Mouse (Mus musculus): Measurements from ENCODE around the gene Gria1. TPM values are rescaled to one million over a fixed set of nuclear protein-coding genes. Genes with fewer than 3 reads are reported as not detected.

The Gria1 gene
- polyA plus RNA-seq, 1 experiment = not detected

DNA sequence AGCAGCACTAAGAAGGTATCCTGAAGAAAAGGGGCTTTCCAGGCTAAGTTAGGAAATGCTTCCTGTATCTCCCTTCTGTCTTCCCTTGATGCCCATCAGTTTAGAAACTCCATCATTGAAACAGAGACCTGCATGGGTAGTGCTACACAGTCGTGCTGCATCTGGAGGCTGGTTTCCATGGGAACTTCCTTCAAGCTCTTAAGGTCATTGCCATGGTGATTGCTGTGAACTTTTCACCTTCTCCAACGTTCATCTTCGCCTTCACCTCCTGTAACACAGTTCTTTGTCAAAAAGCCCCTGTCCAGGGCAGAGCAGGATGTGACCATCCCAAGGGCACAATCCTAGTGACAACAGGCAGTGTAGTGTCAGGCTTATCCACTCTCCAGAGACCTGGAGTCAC lies 228.6 kb downstream of the Gria1 start:
- TF ChIP-seq CTCF (IDR thresholded peaks at IDR 0.05; ENCODE audit: control insufficient read depth, insufficient read depth, low read length) = no peak
- TF ChIP-seq POLR2A (IDR thresholded peaks at IDR 0.05; ENCODE audit: borderline replicate concordance, control insufficient read depth, low read depth, low read length) = no peak
- Histone ChIP-seq H3K4me3 (replicated peaks; ENCODE audit: control insufficient read depth, low read depth, low read length) (no peak overlapping the region), H3K4me1 (ENCODE audit: control insufficient read depth, insufficient read depth, low read length) (no peaks in the 10 kb centered on the region), H3K27ac (ENCODE audit: control insufficient read depth, insufficient read depth, low read depth, low read length, poor library complexity) (no peak overlapping the region)
- 41% methylated on average over 3 of the region's 3 CpGs for WGBS

DNA sequence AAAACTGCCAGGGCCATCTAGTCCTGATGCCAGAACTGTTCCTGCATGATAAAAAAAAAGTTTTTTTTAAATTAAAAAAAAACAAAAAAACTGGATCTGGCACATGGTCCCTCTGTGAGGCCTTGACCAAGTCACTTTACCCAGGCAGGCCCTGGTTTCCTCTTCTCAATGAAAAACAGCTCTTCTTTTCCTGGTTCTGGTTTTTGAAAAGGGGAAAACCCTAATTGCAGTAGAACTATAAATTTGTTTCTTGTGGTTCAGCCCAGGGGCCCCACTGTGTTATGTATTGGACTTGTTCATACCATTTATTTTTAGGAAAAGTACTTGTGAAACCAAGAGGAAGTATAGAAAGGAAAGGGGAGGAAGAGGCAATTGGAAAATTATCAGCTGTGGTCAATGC lies 232.6 kb downstream of the Gria1 start:
- Histone ChIP-seq H3K27ac (ENCODE audit: control insufficient read depth, insufficient read depth, low read depth, low read length, poor library complexity) (no peak overlapping the region), H3K4me3 (replicated peaks; ENCODE audit: control insufficient read depth, low read depth, low read length) (no peak overlapping the region), H3K4me1 (ENCODE audit: control insufficient read depth, insufficient read depth, low read length) (no peaks in the 10 kb centered on the region)
- TF ChIP-seq POLR2A (IDR thresholded peaks at IDR 0.05; ENCODE audit: borderline replicate concordance, control insufficient read depth, low read depth, low read length) (no peak), CTCF (IDR thresholded peaks at IDR 0.05; ENCODE audit: control insufficient read depth, insufficient read depth, low read length) (no peak)

DNA sequence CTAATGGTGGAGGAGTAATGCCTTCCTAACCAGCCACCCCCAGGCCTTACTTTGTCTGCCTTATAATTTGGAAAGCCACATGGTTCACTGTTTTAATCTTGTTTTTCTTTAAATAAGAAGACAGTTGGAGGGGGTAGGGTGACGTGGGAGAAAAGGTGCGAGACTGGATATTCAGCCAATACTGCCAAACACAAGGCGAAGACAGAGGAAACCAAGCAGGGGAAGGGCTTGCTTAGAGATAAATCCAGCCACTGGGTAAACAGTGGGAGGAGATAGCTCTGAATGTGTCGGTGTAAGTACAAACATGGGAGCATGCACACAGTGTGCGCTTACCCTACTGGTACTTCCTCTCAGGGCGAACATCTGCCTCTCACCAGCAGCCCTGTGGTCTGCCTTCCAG lies 233.4 kb downstream of the Gria1 start:
- TF ChIP-seq CTCF (IDR thresholded peaks at IDR 0.05; ENCODE audit: control insufficient read depth, insufficient read depth, low read length) (no peak), POLR2A (IDR thresholded peaks at IDR 0.05; ENCODE audit: borderline replicate concordance, control insufficient read depth, low read depth, low read length) (no peak)
- 69% methylated on average over 6 of the region's 6 CpGs for WGBS
- Histone ChIP-seq H3K4me3 (replicated peaks; ENCODE audit: control insufficient read depth, low read depth, low read length) (no peak overlapping the region), H3K27ac (ENCODE audit: control insufficient read depth, insufficient read depth, low read depth, low read length, poor library complexity) (no peak overlapping the region), H3K4me1 (ENCODE audit: control insufficient read depth, insufficient read depth, low read length) (no peaks in the 10 kb centered on the region)

DNA sequence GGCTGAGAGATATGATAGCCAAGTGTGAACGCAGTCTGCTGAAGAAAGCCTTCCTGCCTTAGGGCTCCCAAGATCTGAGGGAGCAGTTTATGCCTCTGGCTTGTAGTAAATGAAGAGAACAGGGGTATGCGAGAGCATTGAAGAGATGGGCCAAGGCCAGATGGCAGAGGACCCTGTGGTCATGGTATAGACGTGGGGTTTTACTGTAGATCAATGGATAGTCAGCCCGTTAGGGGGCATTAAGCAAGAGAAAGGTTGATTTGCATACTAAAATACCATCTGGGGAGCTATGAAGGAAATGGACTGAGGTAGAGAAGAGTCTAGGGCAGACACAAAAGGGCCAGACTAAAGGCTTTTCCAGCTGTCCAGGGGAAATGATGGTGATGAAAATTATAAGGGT lies 237.7 kb downstream of the Gria1 start:
- Histone ChIP-seq H3K27ac (ENCODE audit: control insufficient read depth, insufficient read depth, low read depth, low read length, poor library complexity) (no peak overlapping the region), H3K4me3 (replicated peaks; ENCODE audit: control insufficient read depth, low read depth, low read length) (no peak overlapping the region), H3K4me1 (ENCODE audit: control insufficient read depth, insufficient read depth, low read length) (no peaks in the 10 kb centered on the region)
- TF ChIP-seq CTCF (IDR thresholded peaks at IDR 0.05; ENCODE audit: control insufficient read depth, insufficient read depth, low read length) = no peak
- no peak for TF ChIP-seq POLR2A (IDR thresholded peaks at IDR 0.05; ENCODE audit: borderline replicate concordance, control insufficient read depth, low read depth, low read length)
- 67% methylated on average over 4 of the region's 4 CpGs for WGBS

DNA sequence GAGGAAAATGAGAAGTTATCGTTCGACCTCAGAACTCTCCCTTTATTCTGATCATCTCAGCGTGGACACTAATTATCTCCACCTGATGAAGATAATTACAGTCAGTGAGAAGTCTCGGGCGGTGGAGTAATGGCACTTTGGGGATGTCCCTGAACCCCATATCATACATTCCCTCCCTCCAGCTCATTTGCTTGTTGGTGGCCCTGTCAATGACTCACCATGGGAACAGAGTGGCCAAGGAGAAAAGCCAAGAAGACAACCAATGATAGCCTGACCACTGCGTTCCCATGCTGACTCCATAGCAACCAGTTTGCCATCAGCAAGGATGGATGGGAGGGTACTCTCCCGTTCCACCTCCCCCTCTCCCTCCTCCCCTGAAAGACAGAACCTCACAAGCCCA lies 238.9 kb downstream of the Gria1 start:
- Histone ChIP-seq H3K4me1 (ENCODE audit: control insufficient read depth, insufficient read depth, low read length) (no peaks in the 10 kb centered on the region), H3K4me3 (replicated peaks; ENCODE audit: control insufficient read depth, low read depth, low read length) (no peak overlapping the region), H3K27ac (ENCODE audit: control insufficient read depth, insufficient read depth, low read depth, low read length, poor library complexity) (no peak overlapping the region)
- TF ChIP-seq CTCF (IDR thresholded peaks at IDR 0.05; ENCODE audit: control insufficient read depth, insufficient read depth, low read length) (no peak), POLR2A (IDR thresholded peaks at IDR 0.05; ENCODE audit: borderline replicate concordance, control insufficient read depth, low read depth, low read length) (no peak)
- WGBS = 76% methylated on average over 7 of the region's 7 CpGs

DNA sequence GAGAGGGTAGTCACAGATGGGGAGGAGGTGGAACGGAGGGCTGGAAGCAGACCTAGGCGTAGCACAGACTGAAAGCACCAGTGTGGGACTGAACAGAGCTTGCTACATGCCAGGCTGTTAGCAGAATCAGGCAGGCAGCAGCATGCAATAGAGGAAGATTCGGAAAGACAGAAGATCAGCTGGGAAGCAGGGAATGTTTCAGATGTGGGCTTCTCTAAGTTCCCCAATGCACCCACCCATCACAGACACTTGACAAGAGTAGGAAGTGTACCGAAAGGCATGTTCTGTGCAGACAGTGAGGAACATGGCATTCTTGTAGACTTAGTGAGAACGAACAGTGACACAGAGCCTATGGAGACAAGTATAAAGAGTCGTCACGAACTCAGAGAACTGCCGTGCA lies 260.5 kb downstream of the Gria1 start:
- no peak overlapping the region for H3K4me3 ChIP-seq (replicated peaks; ENCODE audit: control insufficient read depth, low read depth, low read length)
- TF ChIP-seq POLR2A (IDR thresholded peaks at IDR 0.05; ENCODE audit: borderline replicate concordance, control insufficient read depth, low read depth, low read length) (no peak), CTCF (IDR thresholded peaks at IDR 0.05; ENCODE audit: control insufficient read depth, insufficient read depth, low read length) (no peak)
- 81% methylated on average over 8 of the region's 8 CpGs for WGBS
- no peaks in the 10 kb centered on the region for H3K4me1 ChIP-seq (ENCODE audit: control insufficient read depth, insufficient read depth, low read length)
- H3K27ac ChIP-seq (ENCODE audit: control insufficient read depth, insufficient read depth, low read depth, low read length, poor library complexity) = no peak overlapping the region

DNA sequence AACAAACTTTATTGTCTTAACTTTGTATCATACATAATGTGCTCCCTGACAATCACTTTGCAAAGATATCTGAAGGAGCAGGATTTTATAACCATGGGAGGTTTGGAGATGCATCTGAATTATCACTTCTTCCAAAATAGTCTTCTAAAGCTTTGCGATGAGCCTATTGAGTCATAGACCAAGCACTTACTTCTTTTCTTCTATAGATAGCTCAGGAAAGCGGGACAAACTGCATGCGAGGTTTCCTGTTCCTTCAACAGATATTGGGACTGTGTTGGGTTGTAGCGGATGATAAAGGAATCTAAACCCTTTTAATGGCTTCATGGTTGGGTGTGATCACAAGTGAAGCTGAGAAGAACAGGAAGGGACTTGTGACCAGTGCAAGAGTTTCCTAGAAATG lies 263.5 kb downstream of the Gria1 start:
- TF ChIP-seq POLR2A (IDR thresholded peaks at IDR 0.05; ENCODE audit: borderline replicate concordance, control insufficient read depth, low read depth, low read length) (no peak), CTCF (IDR thresholded peaks at IDR 0.05; ENCODE audit: control insufficient read depth, insufficient read depth, low read length) (no peak)
- 81% methylated on average over 4 of the region's 4 CpGs for WGBS

DNA sequence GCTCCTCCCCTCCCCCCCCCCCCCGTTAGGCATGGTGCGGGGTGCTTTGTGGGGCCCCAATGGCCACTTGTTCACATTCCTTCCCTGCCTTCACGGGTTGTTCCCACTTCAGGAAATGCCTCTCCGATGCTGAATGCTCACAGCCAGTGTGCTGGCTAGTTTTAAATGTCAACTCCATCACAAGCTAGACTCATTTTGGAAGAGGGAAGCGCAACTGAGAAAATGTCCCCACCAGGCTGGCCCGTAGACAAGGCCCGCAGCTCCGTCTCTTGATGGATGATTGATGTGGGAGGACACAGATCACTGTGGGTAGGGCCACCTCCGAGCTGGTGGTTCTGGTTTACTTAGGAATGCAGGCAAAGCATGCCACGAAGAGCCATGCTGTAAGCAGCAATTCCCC lies 266.9 kb downstream of the Gria1 start:
- H3K4me1 ChIP-seq (ENCODE audit: control insufficient read depth, insufficient read depth, low read length) = no peaks in the 10 kb centered on the region
- 43% methylated on average over 10 of the region's 10 CpGs for WGBS
- H3K4me3 ChIP-seq (replicated peaks; ENCODE audit: control insufficient read depth, low read depth, low read length) = no peak overlapping the region
- H3K27ac ChIP-seq (ENCODE audit: control insufficient read depth, insufficient read depth, low read depth, low read length, poor library complexity) = no peak overlapping the region
- no peak for TF ChIP-seq CTCF (IDR thresholded peaks at IDR 0.05; ENCODE audit: control insufficient read depth, insufficient read depth, low read length)
- TF ChIP-seq POLR2A (IDR thresholded peaks at IDR 0.05; ENCODE audit: borderline replicate concordance, control insufficient read depth, low read depth, low read length) = no peak

More for the DNA sequence above, 263.5 kb downstream of the Gria1 start:
- no peak overlapping the region for H3K27ac ChIP-seq (ENCODE audit: control insufficient read depth, insufficient read depth, low read depth, low read length, poor library complexity)
- H3K4me1 ChIP-seq (ENCODE audit: control insufficient read depth, insufficient read depth, low read length) = no peaks in the 10 kb centered on the region
- H3K4me3 ChIP-seq (replicated peaks; ENCODE audit: control insufficient read depth, low read depth, low read length) = no peak overlapping the region

DNA sequence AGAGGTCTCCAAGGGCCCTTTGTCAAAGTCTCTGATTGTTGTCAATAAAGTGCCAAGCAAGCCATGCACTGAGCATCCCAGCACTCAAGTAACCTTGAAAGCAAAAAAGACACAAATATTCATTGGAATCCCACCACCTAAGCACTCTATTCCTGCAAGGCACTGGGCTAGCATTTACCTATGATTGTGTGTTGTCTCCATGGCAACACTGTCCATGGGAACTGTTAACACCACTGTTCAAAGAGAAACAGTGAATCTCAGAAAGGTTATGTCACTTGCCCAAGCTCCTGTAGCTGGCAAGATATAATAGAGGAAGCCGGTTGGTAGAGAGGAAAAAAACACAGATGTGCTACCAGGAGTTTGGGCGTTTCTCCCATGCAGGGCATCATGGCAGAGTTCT lies 274.9 kb downstream of the Gria1 start:
- no peak overlapping the region for H3K27ac ChIP-seq (ENCODE audit: control insufficient read depth, insufficient read depth, low read depth, low read length, poor library complexity)
- no peaks in the 10 kb centered on the region for H3K4me1 ChIP-seq (ENCODE audit: control insufficient read depth, insufficient read depth, low read length)
- H3K4me3 ChIP-seq (replicated peaks; ENCODE audit: control insufficient read depth, low read depth, low read length) = no peak overlapping the region
- 68% methylated on average over 2 of the region's 2 CpGs for WGBS
- TF ChIP-seq CTCF (IDR thresholded peaks at IDR 0.05; ENCODE audit: control insufficient read depth, insufficient read depth, low read length) (no peak), POLR2A (IDR thresholded peaks at IDR 0.05; ENCODE audit: borderline replicate concordance, control insufficient read depth, low read depth, low read length) (no peak)

Data from bone marrow, adult 2 months (tissue).